Mouse (Mus musculus) layer of hippocampus, adult 9-11 months (tissue): ENCODE measurements at regions not wholly inside any gene's neighbourhood (a gene's known extent, or its start where the extent isn't known, plus 50 kb on each side); places are given as distances from the start of the nearest gene placed in this dataset.

Experiments
- DNase-seq: peaks from one replicate; pipeline ENCODE4 v3.0.0; 2022

- no peak for DNase-seq
Measured at GRCm38 (mm10) chr11:8224366-8224765, 440.0 kb downstream of the Tns3 start.

GRCm38 (mm10) chr11:8220618-8221017, 443.7 kb downstream of the Tns3 start:
- DNase-seq: no peak

DNA sequence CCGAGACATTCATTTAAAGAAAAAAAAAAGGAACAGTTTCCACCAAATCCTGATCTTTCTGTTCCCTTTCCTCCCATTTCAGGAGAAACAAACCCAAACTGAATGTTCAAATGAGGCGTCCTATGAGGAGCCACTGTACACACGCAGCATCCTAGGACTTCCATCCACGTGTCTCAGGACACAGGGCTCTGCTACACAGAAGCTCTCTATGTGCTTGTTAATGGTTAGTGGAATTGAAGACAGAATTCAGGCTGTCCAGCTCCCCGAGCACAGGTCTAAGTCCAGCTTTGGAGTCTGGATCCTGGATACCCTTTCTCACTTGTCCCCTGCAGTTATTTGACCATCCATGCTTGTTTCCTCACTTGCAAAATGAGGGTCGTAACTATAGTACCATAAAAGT, 444.4 kb downstream of the Tns3 start:
- DNase-seq: no peak

DNA sequence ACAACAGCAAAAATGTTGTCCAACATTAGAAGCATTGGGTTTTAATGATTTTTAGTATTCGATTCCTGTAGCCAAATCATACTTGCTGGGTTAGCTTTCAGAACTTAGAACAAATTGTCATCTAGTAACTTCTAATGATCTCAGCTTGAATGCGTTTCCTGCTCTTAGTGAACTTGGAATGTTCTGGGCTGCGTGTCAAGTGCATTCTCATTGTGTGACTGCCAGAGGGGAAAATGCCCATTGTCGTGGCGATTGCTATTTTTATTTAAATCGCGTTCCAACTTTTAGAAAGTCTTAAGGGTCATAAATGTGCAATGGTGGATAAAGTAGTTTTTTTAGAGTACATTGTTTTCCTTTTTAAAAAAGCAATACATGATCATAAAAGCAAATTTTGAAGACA, 448.7 kb downstream of the Tns3 start:
- peak; percentile 3 for DNase-seq

- no peak for DNase-seq
Measured at GRCm38 (mm10) chr11:8214305-8214903, 449.9 kb downstream of the Tns3 start.

DNA sequence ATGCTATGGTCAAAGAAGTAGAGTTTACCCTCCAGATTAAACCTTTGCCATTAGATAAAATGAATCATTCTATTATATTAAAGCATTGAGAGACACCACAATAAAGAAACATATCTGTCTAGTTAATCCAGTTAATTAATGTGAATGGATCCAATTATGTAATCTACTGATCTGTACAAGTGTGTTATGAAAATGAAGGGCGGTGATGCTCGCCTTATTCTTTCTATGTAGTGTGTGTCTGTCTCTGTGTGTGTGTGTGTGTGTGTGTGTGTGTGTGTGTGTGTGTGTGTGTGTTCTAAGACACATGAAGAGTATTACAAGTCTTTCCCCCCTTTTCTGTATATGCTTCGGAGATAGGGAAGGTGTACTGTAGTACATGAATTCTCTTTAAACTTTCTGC, 451.2 kb downstream of the Tns3 start:
- DNase-seq: no peak

GRCm38 (mm10) chr11:8212714-8213113, 451.6 kb downstream of the Tns3 start:
- no peak for DNase-seq

GRCm38 (mm10) chr11:8209041-8209440, 455.3 kb downstream of the Tns3 start:
- no peak for DNase-seq

DNA sequence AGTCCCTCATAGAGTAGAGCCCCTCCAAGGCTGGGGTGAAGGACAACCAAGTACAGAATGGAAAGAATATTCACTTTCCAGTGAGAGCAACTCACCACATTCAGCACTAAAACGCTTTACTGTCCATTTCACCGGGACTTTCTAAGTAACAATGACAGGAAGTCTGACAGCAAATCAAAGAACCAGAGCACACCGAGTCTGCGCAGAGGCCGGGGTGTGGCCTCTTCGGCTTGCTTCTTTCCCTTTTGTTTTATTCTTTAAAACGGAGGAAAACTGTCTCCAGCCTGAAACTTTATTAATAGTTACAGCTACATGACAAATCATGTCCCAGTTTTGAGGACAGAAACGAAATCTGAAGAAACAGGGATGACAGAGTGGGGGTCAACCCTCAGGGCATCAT, 465.0 kb downstream of the Tns3 start:
- DNase-seq: no peak
